Mouse (Mus musculus): ENCODE data around the gene Dctpp1. TPM values are rescaled to one million over a fixed set of nuclear protein-coding genes. Genes with fewer than 3 reads are reported as not detected.

The Dctpp1 gene
- total and polyA plus RNA-seq, 3 experiments: 238 to 290 TPM; not detected in 1

GRCm38 (mm10) chr7:127208295-127208552, 52.3 kb downstream of the Dctpp1 start, which contains the start of gene Tbc1d10b:
Tbc1d10b (minus strand) TSS chr7:127208468.
- Histone ChIP-seq H3K4me3 (ENCODE audit: control insufficient read depth in 1 of 2, insufficient read depth in 1 of 2, low read depth in 2 of 2, low read length in 2 of 2) (peak within 1 kb of the TSS; percentile 99), H3K27me3 (ENCODE audit: control insufficient read depth in 1 of 2, insufficient read depth in 2 of 2, low read length in 2 of 2) (no peaks in the 10 kb centered on the region), H3K9ac (ENCODE audit: control insufficient read depth, low read depth, low read length, poor library complexity, severe bottlenecking) (peak within 1 kb of the TSS; percentile 86), H3K4me1 (ENCODE audit: control insufficient read depth in 1 of 2, insufficient read depth in 2 of 2, low read length in 2 of 2) (peaks cover 0 to 24% of the 10 kb centered on the region in 2 experiments; a peak in 3 of 4 replicates), H3K79me2 (ENCODE audit: control insufficient read depth, insufficient read depth, low read length, poor library complexity) (peaks cover 41% of the 10 kb centered on the region), H3K27ac (ENCODE audit: control insufficient read depth, low read depth, low read length) (peak within 1 kb of the TSS; percentile 84), H3K9me3 (replicated peaks; ENCODE audit: insufficient read depth, low read length) (no peaks in the 10 kb centered on the region), H3K36me3 (ENCODE audit: control insufficient read depth in 1 of 2, insufficient read depth in 2 of 2, low read length in 2 of 2) (peaks cover 4 to 21% of the 10 kb centered on the region in 2 experiments; a peak in 3 of 4 replicates)
- 0 out of 2 replicates have a peak, but pooled peaks have one; percentile 33 for TF ChIP-seq MXI1 (IDR thresholded peaks at IDR 0.05; ENCODE audit: low read depth, low read length)
- no peak for TF ChIP-seq TCF12 (IDR thresholded peaks at IDR 0.05; ENCODE audit: low read depth, low read length)
- no peak for TF ChIP-seq MAFK (IDR thresholded peaks at IDR 0.05; ENCODE audit: borderline replicate concordance, low read depth, low read length)
- TF ChIP-seq UBTF (IDR thresholded peaks at IDR 0.05; ENCODE audit: borderline replicate concordance, insufficient read depth, low read depth, low read length): 0 out of 2 replicates have a peak, but pooled peaks have one; percentile 30
- no peak for DNase-seq (ENCODE audit: low read depth, low spot score)

- Histone ChIP-seq H3K27me3 (ENCODE audit: control insufficient read depth in 1 of 2, insufficient read depth in 2 of 2, low read length in 2 of 2) (no peaks in the 10 kb centered on the region), H3K36me3 (ENCODE audit: control insufficient read depth in 1 of 2, insufficient read depth in 2 of 2, low read length in 2 of 2) (peaks cover 4 to 19% of the 10 kb centered on the region in 2 experiments), H3K4me3 (ENCODE audit: control insufficient read depth in 1 of 2, insufficient read depth in 1 of 2, low read depth in 2 of 2, low read length in 2 of 2) (peak overlapping the region; percentile 99), H3K9me3 (replicated peaks; ENCODE audit: insufficient read depth, low read length) (no peaks in the 10 kb centered on the region), H3K9ac (ENCODE audit: control insufficient read depth, low read depth, low read length, poor library complexity, severe bottlenecking) (peak overlapping the region; percentile 86), H3K79me2 (ENCODE audit: control insufficient read depth, insufficient read depth, low read length, poor library complexity) (peaks cover 41% of the 10 kb centered on the region), H3K4me1 (ENCODE audit: control insufficient read depth in 1 of 2, insufficient read depth in 2 of 2, low read length in 2 of 2) (peaks cover 0 to 21% of the 10 kb centered on the region in 2 experiments; a peak in 3 of 4 replicates), H3K27ac (ENCODE audit: control insufficient read depth, low read depth, low read length) (peak overlapping the region; percentile 63)
- TF ChIP-seq E2F4 (IDR thresholded peaks at IDR 0.05; ENCODE audit: borderline replicate concordance, low read depth, low read length) (no peak), SIN3A (IDR thresholded peaks at IDR 0.05; ENCODE audit: low read length) (0 out of 2 replicates have a peak, but pooled peaks have one; percentile 32), ELF1 (IDR thresholded peaks at IDR 0.05; ENCODE audit: low read depth, low read length) (no peak), POLR2A (IDR thresholded peaks at IDR 0.05; ENCODE audit: control insufficient read depth in 1 of 2, insufficient read depth in 1 of 2, low read depth in 1 of 2, low read length in 2 of 2, poor library complexity in 1 of 2) (0 out of 4 replicates have a peak, but pooled peaks of 1 of the 2 experiments have one; percentile 20), NRF1 (IDR thresholded peaks at IDR 0.05; ENCODE audit: insufficient read depth, low read depth, low read length, poor library complexity, severe bottlenecking) (no peak), HCFC1 (IDR thresholded peaks at IDR 0.05; ENCODE audit: low read depth, low read length) (0 out of 2 replicates have a peak, but pooled peaks have one; percentile 8), UBTF (IDR thresholded peaks at IDR 0.05; ENCODE audit: borderline replicate concordance, insufficient read depth, low read depth, low read length) (0 out of 2 replicates have a peak, but pooled peaks have one; percentile 0), ETS1 (IDR thresholded peaks at IDR 0.05; ENCODE audit: low read depth, low read length) (no peak)
- DNase-seq (ENCODE audit: low read depth, low spot score): peak; percentile 55
These were observed 52.9 kb downstream of the Dctpp1 start for GRCm38 (mm10) chr7:127207374-127208294.

Other genes starting within 250 kb of the Dctpp1 start
- 19.4 and 19.8 TPM in 2 replicates for gene Mvp, start 246.1 kb downstream of the Dctpp1 start, total RNA-seq (2012; rRNA removed)
- gene Mvp, start 246.1 kb downstream of the Dctpp1 start, polyA plus RNA-seq (2012; ENCODE audit: insufficient read depth in 1 of 2, insufficient read length in 2 of 2, low read depth in 1 of 2, low replicate concordance in 2 of 2, missing spikeins in 1 of 2): 10 to 100 TPM in 1 of 2 experiments, not detected in 1; 20.6 TPM
- gene Pagr1b, start 244.2 kb downstream of the Dctpp1 start, total RNA-seq (2012; rRNA removed): 0.39 TPM in 1 of 2 replicates, not detected in the other
- 1 to 10 TPM in 1 of 2 experiments, not detected in 1; 4.5 TPM for gene Pagr1b, start 244.2 kb downstream of the Dctpp1 start, polyA plus RNA-seq (2012; ENCODE audit: insufficient read depth in 1 of 2, insufficient read length in 2 of 2, low read depth in 1 of 2, low replicate concordance in 2 of 2, missing spikeins in 1 of 2)
- gene Pagr1a, start 243.4 kb downstream of the Dctpp1 start, total RNA-seq (2012; rRNA removed): 55.4 and 60.2 TPM in 2 replicates
- gene Pagr1a, start 243.4 kb downstream of the Dctpp1 start, polyA plus RNA-seq (2012; ENCODE audit: insufficient read depth in 1 of 2, insufficient read length in 2 of 2, low read depth in 1 of 2, low replicate concordance in 2 of 2, missing spikeins in 1 of 2): 10 to 100 TPM in 1 of 2 experiments, not detected in 1; 85.9 TPM
- 13.8 and 20.5 TPM in 2 replicates for gene Gm42742, start 239.6 kb downstream of the Dctpp1 start, total RNA-seq (2012; rRNA removed)
- 10 to 100 TPM in 1 of 2 experiments, not detected in 1; 27.2 TPM for gene Gm42742, start 239.6 kb downstream of the Dctpp1 start, polyA plus RNA-seq (2012; ENCODE audit: insufficient read depth in 1 of 2, insufficient read length in 2 of 2, low read depth in 1 of 2, low replicate concordance in 2 of 2, missing spikeins in 1 of 2)
- 0.12 and 0.13 TPM in 2 replicates for gene Prrt2, start 239.5 kb downstream of the Dctpp1 start, total RNA-seq (2012; rRNA removed)
- gene Prrt2, start 239.5 kb downstream of the Dctpp1 start, polyA plus RNA-seq (2012; ENCODE audit: insufficient read depth in 1 of 2, insufficient read length in 2 of 2, low read depth in 1 of 2, low replicate concordance in 2 of 2, missing spikeins in 1 of 2): 1 to 10 TPM in 1 of 2 experiments, not detected in 1; 1.4 TPM
- 231 and 234 TPM in 2 replicates for gene Maz, start 233.7 kb downstream of the Dctpp1 start, total RNA-seq (2012; rRNA removed)
- gene Maz, start 233.7 kb downstream of the Dctpp1 start, polyA plus RNA-seq (2012; ENCODE audit: insufficient read depth in 1 of 2, insufficient read length in 2 of 2, low read depth in 1 of 2, low replicate concordance in 2 of 2, missing spikeins in 1 of 2): 100 to 1,000 TPM in 1 of 2 experiments, not detected in 1; 540 TPM
- gene Kif22, start 218.2 kb downstream of the Dctpp1 start, total RNA-seq (2012; rRNA removed): 57.7 and 75.7 TPM in 2 replicates
- 100 to 1,000 TPM; 119 to 298 TPM for gene Kif22, start 218.2 kb downstream of the Dctpp1 start, polyA plus RNA-seq (2012; ENCODE audit: insufficient read depth in 1 of 2, insufficient read length in 2 of 2, low read depth in 1 of 2, low replicate concordance in 2 of 2, missing spikeins in 1 of 2)
- 57.1 and 89.3 TPM in 2 replicates for gene Zg16, start 173.4 kb downstream of the Dctpp1 start, total RNA-seq (2012; rRNA removed)
- 10 to 100 TPM in 1 of 2 experiments, not detected in 1; 50.4 TPM for gene Zg16, start 173.4 kb downstream of the Dctpp1 start, polyA plus RNA-seq (2012; ENCODE audit: insufficient read depth in 1 of 2, insufficient read length in 2 of 2, low read depth in 1 of 2, low replicate concordance in 2 of 2, missing spikeins in 1 of 2)
- gene AI467606, start 169.3 kb downstream of the Dctpp1 start, total RNA-seq (2012; rRNA removed): 51.1 and 54.9 TPM in 2 replicates
- gene AI467606, start 169.3 kb downstream of the Dctpp1 start, polyA plus RNA-seq (2012; ENCODE audit: insufficient read depth in 1 of 2, insufficient read length in 2 of 2, low read depth in 1 of 2, low replicate concordance in 2 of 2, missing spikeins in 1 of 2): 100 to 1,000 TPM in 1 of 2 experiments, 10 to 100 TPM in 1; 79.4 to 101 TPM
- gene Qprt, start 138.5 kb downstream of the Dctpp1 start, total RNA-seq (2012; rRNA removed): 2.5 and 2.7 TPM in 2 replicates
- gene Qprt, start 138.5 kb downstream of the Dctpp1 start, polyA plus RNA-seq (2012; ENCODE audit: insufficient read depth in 1 of 2, insufficient read length in 2 of 2, low read depth in 1 of 2, low replicate concordance in 2 of 2, missing spikeins in 1 of 2): 1 to 10 TPM in 1 of 2 experiments, not detected in 1; 3.7 TPM
- 169 and 182 TPM in 2 replicates for gene Spn, start 122.9 kb downstream of the Dctpp1 start, total RNA-seq (2012; rRNA removed)
- 100 to 1,000 TPM; 135 to 184 TPM for gene Spn, start 122.9 kb downstream of the Dctpp1 start, polyA plus RNA-seq (2012; ENCODE audit: insufficient read depth in 1 of 2, insufficient read length in 2 of 2, low read depth in 1 of 2, low replicate concordance in 2 of 2, missing spikeins in 1 of 2)
- 55.6 and 64.8 TPM in 2 replicates for gene Cd2bp2, start 64.7 kb downstream of the Dctpp1 start, total RNA-seq (2012; rRNA removed)
- 10 to 100 TPM in 1 of 2 experiments, not detected in 1; 56.7 TPM for gene Cd2bp2, start 64.7 kb downstream of the Dctpp1 start, polyA plus RNA-seq (2012; ENCODE audit: insufficient read depth in 1 of 2, insufficient read length in 2 of 2, low read depth in 1 of 2, low replicate concordance in 2 of 2, missing spikeins in 1 of 2)
- 37.4 and 43.3 TPM in 2 replicates for gene Tbc1d10b, start 52.2 kb downstream of the Dctpp1 start, total RNA-seq (2012; rRNA removed)
- gene Tbc1d10b, start 52.2 kb downstream of the Dctpp1 start, polyA plus RNA-seq (2012; ENCODE audit: insufficient read depth in 1 of 2, insufficient read length in 2 of 2, low read depth in 1 of 2, low replicate concordance in 2 of 2, missing spikeins in 1 of 2): 10 to 100 TPM in 1 of 2 experiments, not detected in 1; 70.3 TPM
- 8.3 and 11.2 TPM in 2 replicates for gene Mylpf, start 51.8 kb downstream of the Dctpp1 start, total RNA-seq (2012; rRNA removed)
- 1 to 10 TPM in 1 of 2 experiments, not detected in 1; 9.1 TPM for gene Mylpf, start 51.8 kb downstream of the Dctpp1 start, polyA plus RNA-seq (2012; ENCODE audit: insufficient read depth in 1 of 2, insufficient read length in 2 of 2, low read depth in 1 of 2, low replicate concordance in 2 of 2, missing spikeins in 1 of 2)
- 13.9 and 14.6 TPM in 2 replicates for gene Zfp553, start 27.6 kb downstream of the Dctpp1 start, total RNA-seq (2012; rRNA removed)
- 10 to 100 TPM in 1 of 2 experiments, not detected in 1; 19.0 TPM for gene Zfp553, start 27.6 kb downstream of the Dctpp1 start, polyA plus RNA-seq (2012; ENCODE audit: insufficient read depth in 1 of 2, insufficient read length in 2 of 2, low read depth in 1 of 2, low replicate concordance in 2 of 2, missing spikeins in 1 of 2)
- gene Sept1, start 27.6 kb downstream of the Dctpp1 start, total RNA-seq (2012; rRNA removed): 30.6 and 41.3 TPM in 2 replicates
- gene Sept1, start 27.6 kb downstream of the Dctpp1 start, polyA plus RNA-seq (2012; ENCODE audit: insufficient read depth in 1 of 2, insufficient read length in 2 of 2, low read depth in 1 of 2, low replicate concordance in 2 of 2, missing spikeins in 1 of 2): 100 to 1,000 TPM in 1 of 2 experiments, not detected in 1; 116 TPM
- gene Zfp771, start 16.4 kb downstream of the Dctpp1 start, total RNA-seq (2012; rRNA removed): 33.4 and 37.6 TPM in 2 replicates
- 10 to 100 TPM in 1 of 2 experiments, not detected in 1; 58.3 TPM for gene Zfp771, start 16.4 kb downstream of the Dctpp1 start, polyA plus RNA-seq (2012; ENCODE audit: insufficient read depth in 1 of 2, insufficient read length in 2 of 2, low read depth in 1 of 2, low replicate concordance in 2 of 2, missing spikeins in 1 of 2)
- gene Sephs2, start 13.3 kb upstream of the Dctpp1 start, total RNA-seq (2012; rRNA removed): 177 and 182 TPM in 2 replicates
- 100 to 1,000 TPM in 1 of 2 experiments, not detected in 1; 109 TPM for gene Sephs2, start 13.3 kb upstream of the Dctpp1 start, polyA plus RNA-seq (2012; ENCODE audit: insufficient read depth in 1 of 2, insufficient read length in 2 of 2, low read depth in 1 of 2, low replicate concordance in 2 of 2, missing spikeins in 1 of 2)
- 0.92 and 1.3 TPM in 2 replicates for gene Itgal, start 35.6 kb upstream of the Dctpp1 start, total RNA-seq (2012; rRNA removed)
- 1 to 10 TPM in 1 of 2 experiments, not detected in 1; 9.7 TPM for gene Itgal, start 35.6 kb upstream of the Dctpp1 start, polyA plus RNA-seq (2012; ENCODE audit: insufficient read depth in 1 of 2, insufficient read length in 2 of 2, low read depth in 1 of 2, low replicate concordance in 2 of 2, missing spikeins in 1 of 2)
- 4.3 and 5.4 TPM in 2 replicates for gene Zfp768, start 84.9 kb upstream of the Dctpp1 start, total RNA-seq (2012; rRNA removed)
- gene Zfp768, start 84.9 kb upstream of the Dctpp1 start, polyA plus RNA-seq (2012; ENCODE audit: insufficient read depth in 1 of 2, insufficient read length in 2 of 2, low read depth in 1 of 2, low replicate concordance in 2 of 2, missing spikeins in 1 of 2): 10 to 100 TPM in 1 of 2 experiments, not detected in 1; 12.0 TPM
- gene Zfp747, start 115.3 kb upstream of the Dctpp1 start, total RNA-seq (2012; rRNA removed): 6.9 and 7.5 TPM in 2 replicates
- 1 to 10 TPM in 1 of 2 experiments, not detected in 1; 6.2 TPM for gene Zfp747, start 115.3 kb upstream of the Dctpp1 start, polyA plus RNA-seq (2012; ENCODE audit: insufficient read depth in 1 of 2, insufficient read length in 2 of 2, low read depth in 1 of 2, low replicate concordance in 2 of 2, missing spikeins in 1 of 2)
- gene 9130019O22Rik, start 126.5 kb upstream of the Dctpp1 start, total RNA-seq (2012; rRNA removed): 1.4 and 2.1 TPM in 2 replicates
- 1 to 10 TPM in 1 of 2 experiments, not detected in 1; 1.5 TPM for gene 9130019O22Rik, start 126.5 kb upstream of the Dctpp1 start, polyA plus RNA-seq (2012; ENCODE audit: insufficient read depth in 1 of 2, insufficient read length in 2 of 2, low read depth in 1 of 2, low replicate concordance in 2 of 2, missing spikeins in 1 of 2)
- 2.3 and 2.5 TPM in 2 replicates for gene E430018J23Rik, start 132.9 kb upstream of the Dctpp1 start, total RNA-seq (2012; rRNA removed)
- 1 to 10 TPM in 1 of 2 experiments, not detected in 1; 2.1 TPM for gene E430018J23Rik, start 132.9 kb upstream of the Dctpp1 start, polyA plus RNA-seq (2012; ENCODE audit: insufficient read depth in 1 of 2, insufficient read length in 2 of 2, low read depth in 1 of 2, low replicate concordance in 2 of 2, missing spikeins in 1 of 2)
- gene Zfp764, start 146.1 kb upstream of the Dctpp1 start, total RNA-seq (2012; rRNA removed): 3.7 and 4.1 TPM in 2 replicates
- gene Zfp764, start 146.1 kb upstream of the Dctpp1 start, polyA plus RNA-seq (2012; ENCODE audit: insufficient read depth in 1 of 2, insufficient read length in 2 of 2, low read depth in 1 of 2, low replicate concordance in 2 of 2, missing spikeins in 1 of 2): 1 to 10 TPM in 1 of 2 experiments, not detected in 1; 3.1 TPM
- 8.6 and 11.1 TPM in 2 replicates for gene Zfp688, start 161.4 kb upstream of the Dctpp1 start, total RNA-seq (2012; rRNA removed)
- 10 to 100 TPM in 1 of 2 experiments, not detected in 1; 18.1 TPM for gene Zfp688, start 161.4 kb upstream of the Dctpp1 start, polyA plus RNA-seq (2012; ENCODE audit: insufficient read depth in 1 of 2, insufficient read length in 2 of 2, low read depth in 1 of 2, low replicate concordance in 2 of 2, missing spikeins in 1 of 2)
- 4.0 and 4.9 TPM in 2 replicates for gene Zfp689, start 188.4 kb upstream of the Dctpp1 start, total RNA-seq (2012; rRNA removed)
- gene Zfp689, start 188.4 kb upstream of the Dctpp1 start, polyA plus RNA-seq (2012; ENCODE audit: insufficient read depth in 1 of 2, insufficient read length in 2 of 2, low read depth in 1 of 2, low replicate concordance in 2 of 2, missing spikeins in 1 of 2): 1 to 10 TPM in 1 of 2 experiments, not detected in 1; 7.2 TPM
- gene Prr14, start 198.9 kb upstream of the Dctpp1 start, total RNA-seq (2012; rRNA removed): 10.8 and 11.7 TPM in 2 replicates
- 10 to 100 TPM in 1 of 2 experiments, not detected in 1; 45.9 TPM for gene Prr14, start 198.9 kb upstream of the Dctpp1 start, polyA plus RNA-seq (2012; ENCODE audit: insufficient read depth in 1 of 2, insufficient read length in 2 of 2, low read depth in 1 of 2, low replicate concordance in 2 of 2, missing spikeins in 1 of 2)
- gene Fbrs, start 218.5 kb upstream of the Dctpp1 start, total RNA-seq (2012; rRNA removed): 7.5 TPM in 2 replicates
- gene Fbrs, start 218.5 kb upstream of the Dctpp1 start, polyA plus RNA-seq (2012; ENCODE audit: insufficient read depth in 1 of 2, insufficient read length in 2 of 2, low read depth in 1 of 2, low replicate concordance in 2 of 2, missing spikeins in 1 of 2): 10 to 100 TPM in 1 of 2 experiments, not detected in 1; 53.3 TPM

All from MEL (cell line).